Mouse (Mus musculus): Measurements from ENCODE around the gene Vmn1r4. TPM values are rescaled to one million over a fixed set of nuclear protein-coding genes. Genes with fewer than 3 reads are reported as not detected.

Gene Vmn1r4
- polyA plus RNA-seq, 1 experiment from 2014 or later = 0.72 TPM

DNA sequence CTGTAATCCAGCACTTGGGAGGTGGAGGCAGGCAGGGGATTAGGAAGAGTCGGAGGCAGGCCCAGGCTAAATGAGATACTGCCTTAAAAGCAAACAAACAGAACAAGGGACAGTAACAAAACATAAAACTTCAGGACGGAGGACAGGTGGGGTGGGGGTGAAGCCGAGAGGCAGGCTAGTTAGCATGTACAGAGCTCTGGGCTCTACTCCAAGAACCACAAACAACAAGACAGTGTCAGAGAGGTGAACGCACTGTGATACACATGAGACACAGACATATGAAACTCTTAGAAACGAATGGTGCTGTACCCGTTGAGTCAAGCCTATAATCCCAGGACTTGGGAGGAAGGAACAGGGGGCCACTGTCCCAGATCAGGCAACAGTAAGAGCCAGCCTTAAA lies 20.0 kb upstream of the Vmn1r4 start:
- H3K27me3 ChIP-seq = no peaks in the 10 kb centered on the region
- no peak overlapping the region for H3K4me3 ChIP-seq
- H3K9ac ChIP-seq = no peak overlapping the region
- H3K27ac ChIP-seq = no peak overlapping the region
- 46% methylated on average over 6 of the region's 6 CpGs for WGBS
- no peaks in the 10 kb centered on the region for H3K36me3 ChIP-seq
- no peaks in the 10 kb centered on the region; the same call in 1 of the 2 replicates for H3K9me3 ChIP-seq
- H3K4me2 ChIP-seq = no peak overlapping the region
- no peak for ATAC-seq (ENCODE audit: insufficient number of reproducible peaks, insufficient read depth, low FRiP score, low TSS enrichment, low read depth)
- peaks cover 30% of the 10 kb centered on the region for H3K4me1 ChIP-seq

DNA sequence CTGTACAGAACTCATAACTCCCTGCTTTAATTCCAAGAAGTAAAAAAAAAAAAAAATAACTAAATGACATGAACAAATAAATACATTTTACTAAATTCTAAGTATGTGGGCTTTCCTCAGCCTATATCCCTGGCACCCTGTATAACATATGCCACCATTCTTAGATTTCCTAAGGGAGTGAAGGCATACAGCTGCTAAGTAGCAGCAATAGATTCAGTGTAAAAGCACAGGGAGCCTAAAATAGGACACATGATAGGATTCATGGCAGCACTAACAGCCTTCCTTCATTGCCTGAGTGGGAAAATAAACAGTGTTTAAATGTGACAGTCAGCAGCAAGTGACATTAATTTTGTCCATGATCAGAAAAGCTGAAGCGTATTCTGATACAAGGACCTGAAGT lies 19.5 kb upstream of the Vmn1r4 start:
- Histone ChIP-seq H3K4me2 (no peak overlapping the region), H3K36me3 (no peaks in the 10 kb centered on the region), H3K27me3 (no peaks in the 10 kb centered on the region), H3K4me3 (no peak overlapping the region), H3K9ac (no peak overlapping the region), H3K27ac (no peak overlapping the region), H3K4me1 (peaks cover 30% of the 10 kb centered on the region), H3K9me3 (no peaks in the 10 kb centered on the region; the same call in 1 of the 2 replicates)
- ATAC-seq (ENCODE audit: insufficient number of reproducible peaks, insufficient read depth, low FRiP score, low TSS enrichment, low read depth) = no peak
- 81% methylated on average over 1 of the region's 1 CpGs for WGBS

DNA sequence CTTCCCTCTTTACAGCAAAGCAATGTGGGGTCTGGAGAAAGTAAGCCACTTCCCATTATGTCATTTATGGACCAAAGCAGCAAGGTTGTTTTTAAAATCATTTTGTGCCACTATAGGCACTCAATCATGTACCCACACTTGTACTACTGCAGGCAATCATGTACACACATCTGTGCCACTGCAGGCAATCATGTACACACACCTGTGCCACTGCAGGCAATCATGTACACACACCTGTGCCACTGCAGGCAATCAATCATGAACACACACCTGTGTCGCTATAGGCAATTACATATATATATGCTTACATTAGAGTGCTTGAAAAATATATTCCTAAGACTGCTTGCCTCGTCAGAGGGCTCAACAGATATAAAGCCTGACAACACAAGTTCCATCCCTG lies 18.8 kb upstream of the Vmn1r4 start:
- no peaks in the 10 kb centered on the region; the same call in 1 of the 2 replicates for H3K9me3 ChIP-seq
- H3K27ac ChIP-seq = no peak overlapping the region
- no peaks in the 10 kb centered on the region for H3K27me3 ChIP-seq
- no peaks in the 10 kb centered on the region for H3K36me3 ChIP-seq
- no peak for ATAC-seq (ENCODE audit: insufficient number of reproducible peaks, insufficient read depth, low FRiP score, low TSS enrichment, low read depth)
- no peak overlapping the region for H3K9ac ChIP-seq
- H3K4me1 ChIP-seq = peaks cover 30% of the 10 kb centered on the region
- WGBS = 79% methylated on average over 2 of the region's 2 CpGs
- H3K4me2 ChIP-seq = no peak overlapping the region
- no peak overlapping the region for H3K4me3 ChIP-seq

DNA sequence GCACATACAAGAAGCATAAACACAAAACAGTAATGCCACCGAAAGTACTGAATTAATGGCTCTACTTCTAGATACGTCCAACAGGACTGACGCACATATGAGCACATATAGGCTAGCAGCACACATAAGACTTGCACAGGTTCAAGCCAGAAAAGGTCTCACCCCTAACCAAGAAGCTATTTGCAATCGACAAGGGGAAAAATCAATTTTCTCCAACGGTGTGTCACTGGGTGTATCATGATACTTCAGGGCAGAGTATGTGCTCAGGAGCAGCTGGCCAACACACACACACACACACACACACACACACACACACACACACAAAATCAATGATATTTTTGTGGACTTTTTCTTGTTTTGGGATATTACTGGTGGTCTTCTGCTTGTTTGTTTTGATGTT lies 18.3 kb upstream of the Vmn1r4 start:
- Histone ChIP-seq H3K36me3 (no peaks in the 10 kb centered on the region), H3K9ac (no peak overlapping the region), H3K4me1 (peaks cover 30% of the 10 kb centered on the region), H3K4me3 (no peak overlapping the region), H3K27me3 (no peaks in the 10 kb centered on the region), H3K9me3 (no peaks in the 10 kb centered on the region; the same call in 1 of the 2 replicates), H3K27ac (no peak overlapping the region), H3K4me2 (no peak overlapping the region)
- ATAC-seq (ENCODE audit: insufficient number of reproducible peaks, insufficient read depth, low FRiP score, low TSS enrichment, low read depth) = no peak
- WGBS = 81% methylated on average over 5 of the region's 5 CpGs

DNA sequence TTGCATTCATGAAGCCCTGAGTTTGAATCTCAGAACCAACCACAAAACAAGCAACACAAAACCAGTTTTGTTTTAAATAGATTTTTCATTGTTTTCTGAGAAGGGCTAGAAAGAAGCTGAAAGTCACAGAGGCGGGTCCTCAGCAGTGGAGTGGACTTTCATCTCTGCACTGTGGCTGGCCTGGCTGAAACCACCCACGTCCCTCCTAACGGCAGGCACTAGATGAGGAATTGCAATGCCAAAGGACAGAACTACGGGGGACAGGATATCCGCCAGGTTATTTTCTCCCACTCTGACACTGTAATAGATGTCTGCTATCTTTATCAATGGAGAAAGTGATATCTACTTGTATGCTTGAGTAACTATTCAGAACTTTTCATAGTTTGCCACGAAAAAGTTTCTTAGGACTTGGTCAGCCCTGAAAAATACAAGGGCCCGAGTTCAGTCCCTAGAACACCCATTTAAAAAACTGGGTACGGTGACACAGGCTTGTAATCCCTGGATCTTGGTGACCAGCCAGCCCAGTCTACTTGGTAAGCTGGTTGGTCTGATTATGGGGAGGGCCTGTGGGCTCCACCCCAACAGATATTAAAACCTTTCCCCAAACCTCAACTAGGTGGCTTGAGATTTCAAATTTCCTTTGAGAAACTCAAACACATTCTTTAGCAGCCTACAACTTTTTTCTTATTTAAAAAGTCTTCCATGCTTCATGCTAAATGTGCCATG lies 17.5 kb upstream of the Vmn1r4 start:
- Histone ChIP-seq H3K4me2 (no peak overlapping the region), H3K27me3 (no peaks in the 10 kb centered on the region), H3K4me3 (no peak overlapping the region), H3K4me1 (peaks cover 27% of the 10 kb centered on the region), H3K9me3 (no peaks in the 10 kb centered on the region; the same call in 1 of the 2 replicates), H3K36me3 (no peaks in the 10 kb centered on the region), H3K9ac (no peak overlapping the region), H3K27ac (no peak overlapping the region)
- no peak for ATAC-seq (ENCODE audit: insufficient number of reproducible peaks, insufficient read depth, low FRiP score, low TSS enrichment, low read depth)
- WGBS = 87% methylated on average over 8 of the region's 8 CpGs

DNA sequence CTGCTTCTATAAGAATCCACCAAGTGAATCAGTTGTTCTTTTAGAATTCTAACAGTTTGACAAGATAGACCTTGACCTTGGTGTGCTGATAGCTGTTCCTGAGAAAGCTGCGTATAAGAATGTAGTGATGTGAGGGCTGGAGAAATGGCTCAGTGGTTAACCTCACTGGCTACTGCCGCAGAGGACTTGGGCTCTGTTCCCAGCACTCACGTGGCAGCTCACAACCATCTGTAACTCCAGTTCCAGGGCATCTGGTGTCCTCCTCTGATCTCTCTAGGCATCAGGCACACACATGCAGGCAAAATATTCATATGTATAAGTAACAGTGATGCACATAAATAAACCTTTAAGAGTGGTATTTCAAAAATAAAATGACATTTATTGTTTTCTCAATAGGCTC lies 15.8 kb upstream of the Vmn1r4 start:
- Histone ChIP-seq H3K4me2 (no peak overlapping the region), H3K9me3 (no peaks in the 10 kb centered on the region; the same call in 1 of the 2 replicates), H3K4me3 (no peak overlapping the region), H3K27me3 (no peaks in the 10 kb centered on the region), H3K9ac (no peak overlapping the region), H3K4me1 (peaks cover 21% of the 10 kb centered on the region), H3K36me3 (no peaks in the 10 kb centered on the region), H3K27ac (no peak overlapping the region)
- no peak for ATAC-seq (ENCODE audit: insufficient number of reproducible peaks, insufficient read depth, low FRiP score, low TSS enrichment, low read depth)
- 89% methylated on average over 3 of the region's 3 CpGs for WGBS

DNA sequence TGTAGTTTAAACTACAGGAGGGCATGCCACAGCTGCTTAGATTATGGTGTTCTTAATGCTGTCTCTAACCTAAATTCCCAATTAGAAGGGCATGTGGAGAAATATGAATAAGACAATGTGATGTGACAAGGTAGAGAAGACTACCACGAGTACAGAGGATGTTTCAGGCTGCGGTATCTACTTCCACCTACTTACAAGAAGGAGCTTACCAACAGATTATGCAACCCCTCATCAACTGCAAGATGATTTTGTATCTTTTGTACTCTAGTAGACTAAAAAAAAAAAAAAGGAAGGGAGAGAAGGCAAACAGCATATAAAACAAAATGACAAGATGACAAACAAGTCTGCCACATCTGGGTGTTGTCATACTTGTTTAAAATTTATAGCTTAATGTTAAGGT lies 15.4 kb upstream of the Vmn1r4 start:
- H3K27ac ChIP-seq = no peak overlapping the region
- H3K4me1 ChIP-seq = peaks cover 23% of the 10 kb centered on the region
- no peaks in the 10 kb centered on the region for H3K27me3 ChIP-seq
- no peaks in the 10 kb centered on the region; the same call in 1 of the 2 replicates for H3K9me3 ChIP-seq
- no peaks in the 10 kb centered on the region for H3K36me3 ChIP-seq
- H3K9ac ChIP-seq = no peak overlapping the region
- WGBS = 89% methylated on average over 2 of the region's 2 CpGs
- H3K4me3 ChIP-seq = no peak overlapping the region
- H3K4me2 ChIP-seq = no peak overlapping the region
- no peak for ATAC-seq (ENCODE audit: insufficient number of reproducible peaks, insufficient read depth, low FRiP score, low TSS enrichment, low read depth)

DNA sequence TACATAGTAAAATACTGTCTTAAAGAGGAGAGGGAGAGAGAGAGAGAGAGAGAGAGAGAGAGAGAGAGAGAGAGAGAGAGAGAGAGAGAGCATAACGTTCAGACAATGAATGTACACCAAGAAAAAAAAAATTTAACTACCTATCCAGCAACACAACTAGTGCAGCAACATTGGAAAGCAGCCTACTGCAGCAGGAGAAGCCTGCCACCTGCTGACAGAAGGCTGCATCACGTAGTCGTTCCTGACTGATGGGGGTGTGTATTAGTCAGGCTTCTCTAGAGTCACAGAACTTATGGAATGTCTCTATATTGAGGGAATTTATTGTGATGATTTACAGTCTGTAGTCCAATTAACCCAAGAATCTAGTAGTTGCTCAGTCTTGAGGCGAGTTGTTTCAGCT lies 14.9 kb upstream of the Vmn1r4 start:
- 10% methylated on average over 4 of the region's 4 CpGs for WGBS
- H3K9ac ChIP-seq = no peak overlapping the region
- peaks cover 22% of the 10 kb centered on the region for H3K4me1 ChIP-seq
- no peak overlapping the region for H3K4me2 ChIP-seq
- ATAC-seq (ENCODE audit: insufficient number of reproducible peaks, insufficient read depth, low FRiP score, low TSS enrichment, low read depth) = no peak
- no peaks in the 10 kb centered on the region for H3K36me3 ChIP-seq
- no peaks in the 10 kb centered on the region for H3K27me3 ChIP-seq
- H3K9me3 ChIP-seq = no peaks in the 10 kb centered on the region; the same call in 1 of the 2 replicates
- H3K4me3 ChIP-seq = no peak overlapping the region
- H3K27ac ChIP-seq = no peak overlapping the region

DNA sequence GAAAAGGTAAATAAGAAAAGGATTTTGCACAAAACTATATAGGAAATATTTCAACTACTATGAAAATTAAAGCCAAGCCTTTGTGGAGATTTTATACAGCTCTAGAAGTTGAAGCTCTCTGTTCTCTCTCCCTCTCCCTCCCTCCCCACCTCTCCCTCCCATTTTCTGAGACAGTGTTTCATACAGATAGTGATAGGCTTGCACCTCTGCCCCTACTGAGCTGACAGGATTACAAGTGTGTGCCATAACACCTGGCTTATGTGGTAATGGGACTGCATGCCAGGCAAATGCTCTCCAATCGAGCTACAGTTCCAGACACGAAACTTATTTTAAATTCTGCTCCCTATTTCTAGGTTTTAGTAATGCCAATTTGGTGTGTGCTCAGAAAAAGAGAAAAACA lies 12.9 kb upstream of the Vmn1r4 start:
- H3K4me3 ChIP-seq = no peak overlapping the region
- no peaks in the 10 kb centered on the region for H3K36me3 ChIP-seq
- H3K9ac ChIP-seq = no peak overlapping the region

DNA sequence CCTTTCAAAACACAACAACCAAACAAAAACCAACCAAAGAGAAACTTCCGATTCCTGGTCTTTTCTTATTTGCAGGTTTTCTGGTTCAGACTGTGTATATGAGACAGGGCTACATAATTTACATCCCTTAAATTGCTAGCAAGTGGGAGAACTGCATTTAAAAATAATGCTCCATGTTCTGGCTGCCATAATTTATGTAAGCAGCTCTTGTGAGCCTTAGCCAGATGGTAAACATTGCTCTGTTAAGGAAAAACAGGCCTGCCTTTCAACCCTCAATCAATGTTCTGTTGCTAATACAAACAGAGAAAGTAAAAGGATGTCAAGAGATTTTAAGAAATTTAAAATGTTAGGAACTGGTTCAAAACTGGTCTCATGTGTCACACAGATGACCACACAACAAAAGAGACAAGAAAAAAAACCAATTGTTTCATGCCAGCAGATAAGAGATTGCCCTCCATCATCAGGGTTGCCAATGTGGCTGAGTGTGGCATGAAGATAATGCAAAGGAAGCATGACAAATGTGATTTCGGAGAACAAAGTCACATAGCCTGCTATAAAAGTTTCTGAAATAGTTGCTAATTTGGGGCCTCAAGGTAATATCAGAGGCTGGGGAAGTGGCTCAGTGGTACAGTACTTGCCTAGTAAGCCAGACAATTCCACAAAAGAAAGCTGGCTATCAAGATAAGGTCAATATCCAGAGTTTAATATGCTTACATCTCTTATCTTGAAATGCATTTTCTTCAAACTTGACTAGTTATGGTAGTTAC lies 10.5 kb upstream of the Vmn1r4 start:
- no peak for ATAC-seq (ENCODE audit: insufficient number of reproducible peaks, insufficient read depth, low FRiP score, low TSS enrichment, low read depth)
- H3K36me3 ChIP-seq = no peaks in the 10 kb centered on the region
- H3K27me3 ChIP-seq = no peaks in the 10 kb centered on the region
- 59% methylated on average over 2 of the region's 2 CpGs for WGBS
- H3K9ac ChIP-seq = no peak overlapping the region
- peak overlapping the region; percentile 55 for H3K27ac ChIP-seq
- no peaks in the 10 kb centered on the region for H3K9me3 ChIP-seq
- H3K4me3 ChIP-seq = no peak overlapping the region
- peaks cover 11% of the 10 kb centered on the region; the same call in 1 of the 2 replicates for H3K4me1 ChIP-seq
- H3K4me2 ChIP-seq = no peak overlapping the region

More for the DNA sequence above, 12.9 kb upstream of the Vmn1r4 start:
- Histone ChIP-seq H3K4me2 (no peak overlapping the region), H3K9me3 (no peaks in the 10 kb centered on the region; the same call in 1 of the 2 replicates), H3K27ac (no peak overlapping the region), H3K4me1 (peaks cover 11% of the 10 kb centered on the region; the same call in 1 of the 2 replicates), H3K27me3 (no peaks in the 10 kb centered on the region)
- no peak for ATAC-seq (ENCODE audit: insufficient number of reproducible peaks, insufficient read depth, low FRiP score, low TSS enrichment, low read depth)
- WGBS = 74% methylated on average over 2 of the region's 2 CpGs

DNA sequence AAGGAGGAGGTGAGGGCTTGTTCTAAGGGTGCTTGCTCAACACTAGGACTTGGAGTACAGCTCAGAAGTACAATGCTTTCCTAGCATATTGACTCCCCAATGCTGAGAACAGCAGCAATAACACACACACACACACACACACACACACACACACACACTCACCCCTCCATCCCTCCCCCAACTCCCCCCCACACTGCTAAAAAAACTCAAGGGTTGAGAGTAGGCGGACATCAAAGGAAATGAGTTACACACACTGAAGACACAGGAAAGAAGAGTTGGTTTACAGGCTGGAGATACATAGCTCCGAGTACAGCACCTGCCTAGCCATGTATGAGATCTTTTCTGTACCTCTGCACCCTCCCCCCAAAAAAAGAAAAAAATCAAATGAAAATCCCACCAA lies 7.5 kb upstream of the Vmn1r4 start:
- H3K9ac ChIP-seq = no peak overlapping the region
- H3K27me3 ChIP-seq = no peaks in the 10 kb centered on the region
- no peaks in the 10 kb centered on the region for H3K9me3 ChIP-seq
- H3K27ac ChIP-seq = no peak overlapping the region
- 81% methylated on average over 2 of the region's 2 CpGs for WGBS
- H3K4me1 ChIP-seq = peaks cover 20% of the 10 kb centered on the region; the same call in 1 of the 2 replicates
- H3K4me3 ChIP-seq = no peak overlapping the region
- no peak for ATAC-seq (ENCODE audit: insufficient number of reproducible peaks, insufficient read depth, low FRiP score, low TSS enrichment, low read depth)
- H3K36me3 ChIP-seq = no peaks in the 10 kb centered on the region
- H3K4me2 ChIP-seq = no peak overlapping the region

Data from embryonic facial prominence, embryonic 13.5 days (tissue).